Mouse (Mus musculus): Measurements from ENCODE around the gene Kansl1l. TPM values are rescaled to one million over a fixed set of nuclear protein-coding genes. Genes with fewer than 3 reads are reported as not detected.

The Kansl1l gene
- total RNA-seq, 2 experiments from 2014 or later: 25.4 to 26.1 TPM

DNA sequence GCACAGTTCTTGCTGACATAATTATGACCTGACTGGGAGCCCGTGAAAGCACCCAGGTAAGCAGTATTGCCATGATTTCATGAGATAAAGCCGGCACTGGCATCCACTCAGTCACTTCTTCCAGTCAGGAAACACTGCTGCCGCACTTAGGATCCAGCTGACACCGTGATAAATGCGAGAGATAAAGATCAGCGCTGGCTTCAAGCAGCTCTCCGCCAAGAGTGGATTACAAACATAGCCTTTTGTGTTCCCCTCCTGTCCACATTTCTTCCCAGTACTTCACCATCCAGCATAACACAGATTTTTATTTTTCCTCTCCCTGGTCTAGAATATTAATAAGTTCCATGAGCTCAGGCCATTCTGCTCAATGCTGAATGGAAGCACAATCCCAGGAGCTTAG is 2.9 kb upstream of the Kansl1l start:
- no peak for DNase-seq (ENCODE audit: low spot score in 2 of 2)

- DNase-seq (ENCODE audit: low spot score in 2 of 2): no peak
These were observed 528 bp upstream of the Kansl1l start for GRCm38 (mm10) chr1:66817865-66818315.

DNA sequence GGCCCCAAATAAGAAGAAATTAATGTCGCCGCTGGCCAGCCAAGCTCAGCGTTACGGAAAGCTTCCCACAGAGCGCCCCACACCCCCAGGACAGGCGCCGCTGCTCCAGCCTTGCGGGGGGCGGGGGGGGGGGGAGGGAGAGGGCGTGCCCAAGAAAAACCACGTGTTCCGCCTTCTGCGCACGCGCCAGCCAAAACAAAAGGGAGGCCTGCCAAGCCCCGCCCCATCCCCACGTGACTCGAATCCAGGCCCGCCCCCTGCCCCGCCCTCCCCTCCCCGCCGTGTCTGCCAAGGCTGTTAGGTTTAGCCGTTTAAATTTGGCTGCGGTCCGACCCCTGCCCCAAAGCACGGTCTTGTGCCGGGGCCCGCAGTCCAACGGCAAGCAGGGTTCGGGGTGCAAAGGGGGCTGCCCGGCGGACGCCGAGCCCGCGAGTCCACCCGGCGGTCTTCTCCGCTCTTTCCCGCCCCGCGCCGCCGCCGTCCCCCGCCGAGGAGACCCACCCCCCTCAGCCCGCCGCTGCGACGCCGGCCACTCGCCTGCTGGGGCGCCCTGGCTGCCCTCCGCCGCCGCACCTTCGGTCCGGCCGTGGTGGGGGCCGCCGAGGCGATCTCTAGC is 417 bp downstream of the Kansl1l start:
- peak; percentile 93 to 96 for DNase-seq (ENCODE audit: low spot score in 2 of 2)

GRCm38 (mm10) chr1:66815941-66816777 is 1.2 kb downstream of the Kansl1l start:
- peak; percentile 21 to 35 for DNase-seq (ENCODE audit: low spot score in 2 of 2)

GRCm38 (mm10) chr1:66814756-66815155 is 2.6 kb downstream of the Kansl1l start:
- no peak for DNase-seq (ENCODE audit: low spot score in 2 of 2)

GRCm38 (mm10) chr1:66813191-66813590 is 4.2 kb downstream of the Kansl1l start:
- DNase-seq (ENCODE audit: low spot score in 2 of 2): no peak

GRCm38 (mm10) chr1:66806821-66807220 is 10.5 kb downstream of the Kansl1l start:
- DNase-seq (ENCODE audit: low spot score in 2 of 2): no peak

DNA sequence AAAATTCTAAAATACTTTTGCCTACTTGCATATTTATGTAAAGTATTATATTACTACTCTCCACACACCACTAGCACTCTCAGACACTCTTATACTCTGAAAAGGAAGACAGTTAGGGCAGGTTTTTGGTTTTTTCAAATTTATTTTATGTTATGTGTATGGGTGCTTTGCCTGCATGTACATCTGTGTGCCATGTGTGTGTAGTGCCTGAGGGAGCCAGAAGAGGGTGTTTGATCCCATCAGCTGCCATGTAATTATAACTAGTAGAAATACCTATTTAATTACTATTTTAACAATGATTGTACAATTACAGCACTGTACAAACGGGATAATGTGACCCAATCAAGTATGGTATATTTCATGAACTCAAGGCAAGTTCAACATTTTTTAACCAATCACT is 12.0 kb downstream of the Kansl1l start:
- DNase-seq (ENCODE audit: low spot score in 2 of 2): no peak

DNA sequence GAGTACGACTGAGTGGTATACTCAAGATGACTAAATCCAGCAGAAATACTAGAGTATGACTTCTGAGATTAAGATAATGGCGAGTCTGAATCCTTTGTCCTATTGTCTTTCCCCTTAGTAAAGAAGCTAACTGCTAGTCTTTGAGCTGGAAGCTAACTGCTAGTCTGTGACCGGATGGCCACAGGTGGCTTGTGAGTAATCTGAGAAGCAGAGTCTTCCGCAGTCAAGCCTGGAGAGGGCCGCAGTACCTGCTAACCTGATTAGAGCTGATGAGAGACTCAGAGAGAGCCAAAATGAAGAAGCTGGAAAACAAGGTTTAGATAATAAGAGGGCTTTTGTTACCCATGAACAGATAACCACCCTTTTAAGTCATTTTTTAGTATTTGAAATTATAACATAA is 12.7 kb downstream of the Kansl1l start:
- DNase-seq (ENCODE audit: low spot score in 2 of 2): no peak

- DNase-seq (ENCODE audit: low spot score in 2 of 2): no peak
These were observed 19.4 kb downstream of the Kansl1l start for GRCm38 (mm10) chr1:66797962-66798361.

DNA sequence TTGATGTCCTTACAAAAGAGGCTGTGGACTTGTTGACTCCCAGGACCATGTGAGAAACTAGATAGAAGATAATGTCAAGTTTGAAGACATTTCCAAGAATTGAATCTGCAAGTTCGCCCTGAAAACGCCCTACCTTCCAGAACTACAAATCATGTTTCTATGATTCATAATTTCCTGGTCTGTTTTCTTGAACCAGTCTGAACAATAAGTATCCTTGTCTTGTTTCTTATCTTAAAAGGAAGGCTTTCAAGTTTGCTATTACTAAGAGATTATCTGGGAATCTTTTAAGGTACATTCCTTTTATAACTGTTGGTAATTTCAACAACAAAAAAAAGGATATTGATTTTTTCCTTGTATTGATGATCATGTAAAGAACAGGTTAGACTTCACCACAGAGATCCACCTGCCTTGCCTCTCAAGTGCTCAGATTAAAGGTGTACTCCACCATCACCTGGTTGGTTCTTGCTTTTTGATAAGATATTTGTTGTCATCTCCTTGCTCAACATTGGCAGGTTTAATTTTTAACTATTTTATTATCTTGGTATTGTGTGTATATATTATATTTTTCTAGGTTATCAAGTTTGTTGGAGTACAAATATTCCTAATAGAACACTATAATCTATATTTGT is 24.4 kb downstream of the Kansl1l start:
- DNase-seq (ENCODE audit: low spot score in 2 of 2): no peak

GRCm38 (mm10) chr1:66782296-66782695 is 35.1 kb downstream of the Kansl1l start:
- DNase-seq (ENCODE audit: low spot score in 2 of 2): no peak

DNA sequence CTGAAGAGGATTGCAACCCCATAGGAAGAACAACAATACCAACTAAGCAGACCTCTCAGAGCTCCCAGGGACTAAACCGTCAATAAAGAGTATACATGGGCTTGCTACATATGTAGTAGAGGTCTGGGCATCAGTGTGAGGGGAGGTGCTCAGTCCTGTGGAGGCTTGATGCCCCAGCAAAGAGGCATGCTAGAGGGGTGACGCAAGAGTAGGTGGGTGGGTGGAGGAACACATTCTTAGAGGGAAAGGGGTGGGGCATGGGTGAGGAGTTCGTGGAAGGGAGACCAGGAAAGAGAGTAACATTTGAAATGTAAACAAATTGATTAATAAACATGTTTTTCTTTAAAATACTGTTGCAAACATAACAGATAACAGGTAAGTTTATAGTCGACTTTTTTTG is 36.3 kb downstream of the Kansl1l start:
- no peak for DNase-seq (ENCODE audit: low spot score in 2 of 2)

DNA sequence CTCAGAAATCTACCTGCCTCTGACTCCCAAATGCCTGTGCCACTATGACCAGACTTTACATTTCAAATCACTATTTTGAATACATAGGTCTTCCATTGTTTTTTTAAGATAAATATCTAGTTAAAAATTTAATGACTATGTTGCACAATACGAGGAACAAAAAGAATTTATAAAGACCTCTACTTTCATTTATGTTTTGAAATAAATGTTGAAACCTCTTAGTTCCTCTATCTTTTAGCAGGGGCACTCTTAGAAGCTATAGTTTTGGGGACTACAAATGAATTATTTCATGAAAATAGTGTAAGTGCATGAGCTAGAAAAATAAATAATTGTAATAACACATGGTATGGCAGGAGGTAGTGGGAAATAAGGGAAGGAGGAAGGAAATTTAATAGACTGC is 38.6 kb downstream of the Kansl1l start:
- no peak for DNase-seq (ENCODE audit: low spot score in 2 of 2)

GRCm38 (mm10) chr1:66777878-66778277 is 39.5 kb downstream of the Kansl1l start:
- no peak for DNase-seq (ENCODE audit: low spot score in 2 of 2)

DNA sequence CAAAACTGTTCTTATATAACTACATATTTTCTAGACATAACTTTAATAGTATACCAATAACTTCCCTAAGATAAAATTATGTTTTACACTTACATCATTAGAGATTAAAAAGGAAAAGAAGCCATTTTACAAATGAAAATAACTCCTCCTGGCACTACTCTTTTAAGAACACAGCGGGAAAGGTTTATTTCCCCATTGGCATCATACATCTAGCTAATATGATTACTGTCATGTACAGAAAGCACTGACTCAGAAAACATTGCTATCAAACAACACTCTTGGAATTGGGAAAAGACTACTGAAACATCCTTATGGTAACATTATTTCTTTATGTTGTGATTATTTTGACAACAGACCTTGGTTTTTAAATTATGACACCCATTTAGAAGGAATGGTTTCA is 48.6 kb downstream of the Kansl1l start:
- no peak for DNase-seq (ENCODE audit: low spot score in 2 of 2)

GRCm38 (mm10) chr1:66730581-66730980 is 86.8 kb downstream of the Kansl1l start:
- DNase-seq (ENCODE audit: low spot score in 2 of 2): no peak

- no peak for DNase-seq (ENCODE audit: low spot score in 2 of 2)
These were observed 104.5 kb downstream of the Kansl1l start for GRCm38 (mm10) chr1:66712859-66713258.

DNA sequence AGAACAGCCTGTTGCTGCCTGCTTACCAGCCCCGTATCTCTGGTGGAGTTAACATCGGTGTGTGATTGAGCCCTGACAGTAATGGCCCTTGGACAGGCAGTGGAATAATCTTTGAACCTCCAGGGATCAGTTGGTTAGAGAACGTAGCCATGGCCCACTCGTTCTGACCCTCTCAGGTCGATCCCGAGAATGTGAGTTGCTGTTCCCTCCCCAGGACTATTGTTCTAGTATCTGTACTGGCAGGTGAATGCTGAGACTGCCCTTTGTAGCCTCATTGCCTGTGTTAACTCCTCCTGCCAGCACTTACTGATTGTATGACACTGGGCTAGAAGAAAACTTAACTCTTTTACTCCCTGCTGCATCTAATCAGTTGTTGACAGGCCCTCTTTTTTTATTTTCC is 112.8 kb downstream of the Kansl1l start:
- no peak for DNase-seq (ENCODE audit: low spot score in 2 of 2)

DNA sequence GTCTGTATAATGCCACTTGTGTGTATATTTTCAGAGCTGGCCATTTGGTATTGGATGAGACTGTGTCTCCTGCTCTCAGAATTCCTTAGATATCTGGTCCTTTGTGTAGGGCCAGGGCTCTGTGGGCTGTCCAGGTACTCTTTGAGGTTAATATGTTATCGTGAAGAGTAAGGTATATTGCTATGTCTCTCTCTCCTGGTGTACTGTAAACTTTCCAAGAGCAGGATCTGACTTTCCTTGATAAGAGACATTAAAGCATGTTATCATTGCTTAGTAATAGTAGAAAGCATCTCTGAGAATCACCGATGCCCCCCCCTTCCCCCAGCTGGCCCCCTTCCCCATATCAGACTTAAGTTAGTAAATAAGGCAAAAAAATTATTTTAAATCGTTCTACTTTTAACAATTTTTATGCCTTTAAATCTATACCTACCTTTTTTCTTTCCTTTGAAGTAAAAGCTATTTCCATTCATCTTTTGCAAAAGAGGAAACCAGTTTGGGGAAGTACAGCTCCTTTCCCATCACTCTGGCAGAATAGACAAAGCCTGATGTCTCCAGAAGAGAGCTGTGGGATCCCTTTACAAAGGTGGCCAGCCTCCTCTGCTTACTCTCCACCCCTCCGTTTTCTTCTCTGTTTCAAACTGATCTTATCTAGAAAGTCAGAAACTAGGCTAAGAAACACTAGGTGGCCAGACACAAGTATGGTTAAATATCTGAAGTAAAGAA is 114.6 kb downstream of the Kansl1l start:
- DNase-seq (ENCODE audit: low spot score in 2 of 2): no peak

DNA sequence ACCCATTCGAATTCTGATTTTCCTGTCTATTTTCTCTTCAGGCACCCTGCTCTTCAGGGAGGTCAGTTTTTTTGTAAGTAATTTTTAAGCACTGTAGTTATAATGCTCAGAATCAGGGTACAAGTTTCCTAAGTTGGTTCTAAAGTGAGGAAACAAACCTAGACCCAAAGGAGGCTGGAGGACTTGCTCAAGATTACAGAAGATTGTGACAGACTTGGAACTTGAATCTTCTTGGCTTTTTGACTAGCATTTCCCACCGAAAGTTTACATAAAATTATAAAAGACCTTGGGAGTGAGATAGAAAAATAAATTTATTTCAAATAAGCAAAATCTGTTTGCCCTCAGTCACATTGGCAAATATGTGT is 115.8 kb downstream of the Kansl1l start:
- no peak for DNase-seq (ENCODE audit: low spot score in 2 of 2)
